Mouse (Mus musculus): ENCODE results near the gene Dmrt3.

The Dmrt3 gene

DNA sequence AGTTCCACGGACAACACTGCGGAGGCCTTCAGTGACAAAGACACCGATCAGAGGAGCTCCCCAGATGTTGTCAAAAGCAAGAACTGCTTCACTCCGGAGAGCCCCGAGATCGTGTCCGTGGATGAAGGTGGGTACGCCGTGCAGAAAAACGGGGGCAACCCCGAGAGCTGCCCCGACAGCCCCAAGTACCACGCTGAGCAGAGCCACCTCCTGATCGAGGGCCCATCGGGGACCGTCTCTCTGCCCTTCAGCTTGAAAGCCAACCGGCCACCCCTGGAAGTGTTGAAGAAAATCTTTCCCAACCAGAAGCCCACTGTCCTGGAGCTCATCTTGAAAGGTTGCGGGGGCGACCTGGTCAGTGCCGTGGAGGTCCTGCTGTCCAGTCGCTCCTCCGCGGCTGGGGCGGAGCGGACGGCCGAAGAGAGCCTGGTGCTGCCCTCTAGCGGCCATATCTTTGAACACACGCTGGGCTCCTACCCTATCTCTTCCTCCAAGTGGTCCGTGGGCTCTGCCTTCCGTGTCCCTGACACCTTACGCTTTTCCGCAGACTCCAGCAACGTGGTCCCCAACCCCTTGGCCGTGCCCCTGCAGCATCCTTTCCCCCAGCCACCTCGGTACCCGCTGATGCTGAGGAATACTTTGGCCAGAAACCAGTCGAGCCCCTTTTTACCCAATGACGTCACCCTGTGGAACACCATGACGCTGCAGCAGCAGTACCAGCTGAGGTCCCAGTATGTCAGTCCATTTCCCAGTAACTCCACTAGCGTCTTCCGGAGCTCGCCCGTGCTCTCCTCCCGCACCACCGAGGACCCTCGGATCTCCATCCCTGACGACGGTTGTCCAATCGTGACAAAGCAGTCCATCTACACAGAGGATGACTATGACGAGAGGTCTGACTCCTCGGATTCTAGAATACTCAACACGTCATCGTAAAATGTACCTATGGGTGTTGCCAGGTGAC lies 12.5 kb downstream of the Dmrt3 start:
- peak; percentile 29 for DNase-seq (ENCODE audit: low spot score)

DNA sequence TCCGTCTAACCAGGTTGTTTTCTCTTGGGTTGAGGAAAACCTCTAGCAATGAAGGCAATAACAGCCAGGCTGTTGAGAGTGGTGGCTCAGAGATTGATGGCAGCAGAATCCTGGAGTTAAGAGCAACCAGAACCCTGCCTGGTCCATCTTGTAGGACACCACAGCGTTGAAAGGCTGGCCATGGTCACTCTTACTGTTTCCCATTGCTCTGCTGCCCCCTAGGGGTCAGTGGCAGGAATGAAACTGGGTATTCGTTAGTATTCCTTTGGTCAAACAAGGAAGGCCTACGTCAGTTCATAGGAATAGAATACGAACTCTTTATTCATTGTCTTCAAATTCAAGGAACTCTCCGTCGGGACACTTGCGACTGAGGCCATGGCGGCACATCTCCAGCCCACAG lies 18.4 kb downstream of the Dmrt3 start:
- DNase-seq (ENCODE audit: low spot score): peak; percentile 20

DNA sequence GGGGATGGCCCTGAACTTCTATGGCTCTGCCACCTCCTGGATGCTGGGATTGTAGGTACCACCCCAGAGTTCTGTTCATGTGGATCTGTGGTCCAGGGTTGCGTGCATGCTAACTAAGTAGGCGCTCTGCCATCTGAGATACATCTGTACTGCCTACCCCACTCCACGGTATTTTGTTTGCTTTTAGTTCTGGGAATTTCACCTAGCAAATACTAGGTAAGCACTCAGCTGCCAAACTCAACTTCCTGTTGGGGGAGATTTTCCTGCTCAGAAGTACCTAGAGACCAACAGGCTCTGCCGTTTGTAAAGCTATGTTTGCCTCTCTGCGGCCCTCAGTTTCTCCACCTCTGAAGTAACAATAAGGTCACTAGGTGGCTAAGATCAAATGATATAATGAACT lies 25.0 kb downstream of the Dmrt3 start:
- no peak for DNase-seq (ENCODE audit: low spot score)

DNA sequence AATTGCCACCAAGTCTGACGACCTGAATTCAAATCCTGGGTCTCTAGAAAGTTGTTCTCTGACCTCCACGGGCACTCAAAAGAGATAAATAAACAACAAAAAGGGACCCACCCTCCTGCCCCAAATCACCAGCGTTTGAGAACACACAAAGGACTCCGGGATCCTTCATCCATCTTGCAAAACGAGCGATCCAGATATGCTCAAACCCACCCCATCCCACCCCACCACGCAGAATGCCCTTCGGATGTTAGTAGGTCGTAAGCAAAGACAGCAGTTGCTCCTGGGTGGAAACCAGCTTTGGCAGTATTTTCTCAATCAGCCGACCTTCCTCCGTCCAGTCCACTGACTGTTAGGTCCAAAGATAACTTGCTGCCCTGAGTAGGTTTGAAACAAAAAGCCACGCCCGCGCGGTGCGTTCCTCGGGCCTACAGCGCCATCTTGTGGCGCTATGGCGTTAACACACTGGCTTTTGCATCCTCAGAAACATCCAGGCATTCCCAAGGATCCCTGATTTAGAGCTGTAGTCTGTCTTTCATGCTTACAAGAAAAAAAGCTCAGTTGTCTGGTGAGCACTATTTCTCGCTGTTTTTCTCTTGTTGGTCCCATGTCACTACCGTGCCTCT lies 25.6 kb downstream of the Dmrt3 start:
- peak; percentile 19 for DNase-seq (ENCODE audit: low spot score)

DNA sequence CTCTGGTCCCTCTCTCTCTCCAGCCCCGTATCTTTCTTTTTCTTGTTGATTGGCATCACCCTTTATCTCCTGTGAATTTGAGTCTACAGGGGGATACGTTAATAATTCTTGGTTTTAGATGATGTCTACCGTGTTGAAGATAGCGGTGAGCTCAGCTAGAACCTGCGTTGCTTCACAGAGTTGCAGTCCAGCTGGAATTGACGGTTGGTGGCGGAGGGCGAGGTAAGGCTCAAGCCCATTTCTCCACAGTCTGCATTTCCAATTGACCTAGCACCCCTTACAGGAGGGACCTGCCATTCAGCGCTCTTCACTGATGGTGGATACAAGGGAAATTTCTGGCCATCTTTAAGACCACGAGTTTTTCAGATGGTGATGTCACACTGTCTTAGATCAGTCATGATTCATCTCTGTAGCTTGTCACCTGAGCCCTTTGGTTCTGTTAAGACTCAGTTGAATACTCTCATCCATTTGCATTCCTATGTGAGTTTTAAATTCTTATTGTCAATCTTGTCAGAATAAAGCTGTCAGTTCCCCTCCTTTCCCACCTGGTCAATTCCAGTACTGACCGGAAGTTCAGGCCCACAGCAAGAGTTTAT lies 28.8 kb downstream of the Dmrt3 start:
- DNase-seq (ENCODE audit: low spot score): no peak

DNA sequence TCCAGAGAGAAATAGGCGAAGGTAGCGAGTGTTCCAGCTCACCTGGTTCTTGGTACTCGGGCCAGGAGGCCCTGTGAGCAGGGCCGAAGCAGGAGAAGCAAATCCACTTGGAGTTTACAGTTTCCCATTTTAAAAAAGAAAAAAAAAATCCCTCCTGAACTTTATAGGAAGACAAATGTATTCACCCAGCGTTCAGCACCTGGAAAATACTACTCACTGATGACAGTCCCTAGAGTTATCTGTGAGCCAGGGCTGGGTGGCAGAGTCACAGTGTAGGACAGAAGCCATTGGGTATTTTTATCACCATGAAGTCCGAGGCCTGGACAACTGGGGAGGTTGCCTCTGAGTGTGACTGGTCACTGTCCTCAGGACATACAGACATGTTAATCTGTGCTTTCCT lies 31.7 kb downstream of the Dmrt3 start:
- no peak for DNase-seq (ENCODE audit: low spot score)

DNA sequence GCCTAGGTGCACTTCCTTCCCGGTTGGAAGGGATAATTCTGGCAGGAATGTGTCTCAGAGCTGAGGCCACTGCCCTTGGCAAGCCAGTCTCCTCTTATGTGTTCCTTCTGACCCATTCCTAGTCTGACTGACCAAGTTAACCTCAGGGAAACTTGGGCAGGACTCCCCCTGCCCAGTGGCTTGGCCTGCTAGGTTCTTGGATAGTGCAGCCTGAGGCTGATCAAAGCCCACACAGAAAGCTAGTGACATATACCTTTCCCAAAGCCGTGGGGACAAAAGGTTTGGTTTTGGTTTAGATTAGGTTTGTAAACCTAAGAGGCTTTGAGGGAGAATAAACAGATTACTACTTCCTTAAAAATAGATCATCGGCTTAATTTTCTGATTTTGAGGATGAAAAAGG lies 37.0 kb downstream of the Dmrt3 start:
- no peak for DNase-seq (ENCODE audit: low spot score)

DNA sequence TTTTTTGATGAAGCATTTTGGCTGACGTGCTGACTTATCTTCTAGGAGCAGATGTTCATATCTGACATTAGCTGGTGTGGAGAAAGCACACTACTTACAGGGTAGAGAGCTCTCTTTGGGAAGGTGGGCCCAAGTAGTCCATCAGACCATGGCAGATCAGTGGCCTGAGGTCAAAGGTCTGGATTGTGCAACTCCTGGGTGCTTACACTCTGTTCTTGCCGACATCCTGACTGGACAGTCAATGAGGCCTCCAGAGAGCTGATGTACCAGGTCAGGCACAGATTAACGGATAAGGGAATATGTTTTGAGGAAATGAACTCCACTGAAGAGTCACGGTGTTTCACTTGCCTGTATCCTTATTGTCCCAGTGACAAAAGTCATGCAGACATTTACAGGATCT lies 38.6 kb downstream of the Dmrt3 start:
- no peak for DNase-seq (ENCODE audit: low spot score)

DNA sequence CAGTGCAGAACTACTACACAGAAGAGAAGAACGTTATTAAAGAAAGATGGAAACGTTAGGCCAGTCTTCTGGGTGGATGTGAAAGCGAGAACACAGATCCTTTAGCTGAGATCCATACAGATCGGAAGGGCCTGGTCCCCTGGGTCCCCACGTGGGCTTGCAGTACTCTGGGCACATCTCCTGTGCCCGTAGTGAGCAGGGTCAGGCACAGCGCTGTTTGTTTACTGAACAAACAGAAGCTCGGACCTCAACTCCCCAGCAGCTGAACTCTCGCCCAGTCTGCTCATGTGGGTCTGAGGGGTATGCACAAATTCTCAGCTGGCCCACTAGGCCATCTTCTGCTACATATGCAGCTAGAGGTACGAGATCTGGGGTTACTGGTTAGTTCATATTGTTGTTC lies 40.4 kb downstream of the Dmrt3 start:
- no peak for DNase-seq (ENCODE audit: low spot score)

DNA sequence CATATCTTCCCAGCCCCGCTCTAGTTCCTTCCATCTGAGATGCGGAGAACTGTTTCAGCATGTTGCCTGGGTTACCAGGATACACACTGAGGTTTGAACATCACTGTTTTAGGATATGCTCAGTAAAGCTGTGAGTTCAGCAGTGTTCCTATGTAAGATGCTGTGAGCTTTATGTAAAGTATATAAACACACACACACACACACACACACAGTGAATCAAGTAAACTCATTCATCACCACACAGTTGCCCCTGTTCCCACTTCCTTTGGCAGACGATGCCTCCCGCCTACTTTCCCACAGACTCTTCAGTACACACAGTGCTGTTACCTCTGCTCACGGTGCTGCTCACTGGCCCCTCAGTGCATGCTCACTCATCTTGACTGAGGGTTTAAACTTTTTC lies 42.5 kb downstream of the Dmrt3 start:
- DNase-seq (ENCODE audit: low spot score): no peak

DNA sequence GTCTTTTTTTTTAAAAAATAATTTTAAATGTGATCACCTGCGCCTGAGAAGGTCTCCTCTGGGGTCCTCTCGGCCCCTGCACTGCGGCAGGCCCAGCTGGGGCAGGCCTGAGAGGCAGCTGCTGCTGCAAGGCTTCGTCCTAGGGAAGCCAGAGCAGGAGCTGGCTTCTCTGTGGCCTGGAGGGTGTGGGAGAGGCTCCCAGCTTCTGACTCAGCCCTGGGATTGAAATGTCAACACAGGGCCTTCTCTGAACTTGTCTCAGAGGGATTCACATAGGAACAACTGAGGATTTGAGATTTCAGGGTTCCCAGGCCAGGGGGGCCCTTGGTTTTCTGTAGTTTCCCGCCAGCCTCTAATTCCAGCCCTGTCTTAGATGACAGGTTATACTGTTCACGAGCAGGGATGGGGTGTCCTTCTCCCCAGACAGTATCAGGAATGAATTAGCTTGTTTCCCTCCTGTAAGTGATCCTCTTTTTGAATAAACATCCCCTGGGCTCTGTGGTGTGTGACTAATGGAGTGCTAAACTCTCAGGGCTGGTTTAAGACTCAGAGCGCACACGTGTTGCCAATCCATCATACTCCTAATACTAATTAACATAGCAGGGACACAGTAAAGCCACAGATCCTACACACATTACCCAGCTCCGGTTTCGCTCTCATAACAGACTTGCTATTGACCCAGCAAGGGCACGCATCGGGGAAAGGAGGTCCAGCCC lies 44.1 kb downstream of the Dmrt3 start:
- DNase-seq (ENCODE audit: low spot score): no peak

DNA sequence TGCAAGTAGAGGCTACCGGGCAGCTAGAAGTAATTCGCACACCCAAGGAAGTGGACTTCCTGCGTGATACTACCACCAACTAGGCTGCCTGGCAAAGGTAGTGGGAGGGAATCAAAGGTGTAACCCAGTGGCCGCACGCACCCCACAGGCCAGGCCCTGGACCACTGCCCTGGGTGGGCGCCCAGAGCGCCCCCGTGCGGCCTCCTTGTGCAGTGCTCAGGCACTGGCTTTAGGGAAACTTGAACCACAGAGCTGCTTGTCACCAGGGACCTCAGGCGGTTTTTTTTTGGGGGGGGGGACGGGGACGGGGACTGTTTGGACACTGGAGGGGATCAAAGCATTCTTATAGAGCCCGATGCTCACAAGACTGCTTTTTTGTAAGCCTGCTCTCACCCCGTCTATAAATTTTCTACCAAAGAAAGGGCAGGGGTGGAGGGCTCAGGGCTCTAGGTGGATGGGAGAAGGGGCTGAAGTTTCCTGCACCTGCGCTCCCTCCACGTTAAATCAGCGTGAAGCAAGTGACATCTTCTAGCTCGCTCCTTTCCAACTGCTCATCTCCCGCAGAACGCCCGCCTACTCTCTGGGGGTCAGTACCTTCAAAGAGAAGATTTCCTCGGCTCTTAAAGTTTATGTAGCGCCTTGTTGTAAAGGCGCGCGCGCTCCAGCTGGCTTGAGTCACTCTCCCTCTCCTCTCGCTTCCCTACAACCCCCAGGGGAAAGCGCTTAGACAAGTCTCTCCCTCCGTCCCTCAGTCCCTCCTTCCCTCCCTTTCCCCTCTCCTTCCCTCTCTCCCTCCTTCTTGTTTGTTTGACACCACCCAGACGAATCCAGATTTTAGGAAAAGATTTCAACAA lies 55.6 kb downstream of the Dmrt3 start:
- DNase-seq (ENCODE audit: low spot score): no peak

DNA sequence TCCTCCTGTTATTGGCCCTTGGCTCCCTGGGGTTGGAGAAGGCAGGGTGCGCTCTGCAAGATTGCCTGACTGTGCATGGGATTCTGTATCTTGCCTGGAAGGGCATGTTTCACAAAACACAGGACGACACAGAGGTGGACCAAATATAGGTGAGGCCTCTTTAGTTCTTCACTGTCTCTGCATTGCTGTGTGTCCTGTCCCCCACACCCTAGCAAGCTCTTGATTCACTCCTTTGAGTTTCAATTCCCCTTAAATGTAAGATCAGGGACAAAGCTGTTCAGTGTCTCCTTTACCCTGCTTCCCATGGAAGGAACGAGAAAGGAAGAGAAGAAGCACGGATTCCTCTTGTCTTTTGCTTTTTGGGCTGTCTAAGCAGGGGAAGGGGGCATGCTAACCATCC lies 57.7 kb downstream of the Dmrt3 start:
- DNase-seq (ENCODE audit: low spot score): no peak

DNA sequence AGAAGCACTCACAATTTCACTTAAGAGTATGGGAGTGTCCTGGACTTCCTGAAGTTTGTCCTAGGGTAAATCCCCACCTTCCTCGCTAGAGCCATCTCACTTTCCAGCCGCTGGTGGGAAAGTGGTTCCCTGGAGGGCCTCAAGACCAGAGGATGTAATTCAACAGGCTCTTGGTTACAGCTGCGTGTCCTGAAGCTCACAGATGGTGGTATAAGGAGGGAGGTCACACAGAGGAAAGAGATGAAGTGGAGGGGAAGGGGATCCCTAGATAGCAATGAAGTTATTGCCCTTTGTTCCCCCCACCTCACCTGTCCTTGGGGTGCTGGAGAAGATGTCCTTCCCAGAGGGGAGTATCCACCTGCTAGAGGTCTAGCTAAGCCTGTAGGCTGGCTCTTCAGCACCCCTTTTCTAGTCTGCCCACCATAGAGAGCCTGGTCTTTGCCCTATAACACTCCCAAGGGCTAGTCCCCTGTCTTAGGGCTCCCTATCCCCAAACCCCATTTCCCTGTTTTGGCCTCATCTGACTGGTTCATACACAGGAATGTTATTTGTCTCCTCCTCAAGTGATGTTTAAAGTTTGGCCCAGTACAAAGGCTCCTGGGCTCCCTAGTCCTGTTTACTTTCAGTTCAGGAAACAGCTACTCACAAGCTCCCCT lies 59.6 kb downstream of the Dmrt3 start:
- DNase-seq (ENCODE audit: low spot score): no peak

DNA sequence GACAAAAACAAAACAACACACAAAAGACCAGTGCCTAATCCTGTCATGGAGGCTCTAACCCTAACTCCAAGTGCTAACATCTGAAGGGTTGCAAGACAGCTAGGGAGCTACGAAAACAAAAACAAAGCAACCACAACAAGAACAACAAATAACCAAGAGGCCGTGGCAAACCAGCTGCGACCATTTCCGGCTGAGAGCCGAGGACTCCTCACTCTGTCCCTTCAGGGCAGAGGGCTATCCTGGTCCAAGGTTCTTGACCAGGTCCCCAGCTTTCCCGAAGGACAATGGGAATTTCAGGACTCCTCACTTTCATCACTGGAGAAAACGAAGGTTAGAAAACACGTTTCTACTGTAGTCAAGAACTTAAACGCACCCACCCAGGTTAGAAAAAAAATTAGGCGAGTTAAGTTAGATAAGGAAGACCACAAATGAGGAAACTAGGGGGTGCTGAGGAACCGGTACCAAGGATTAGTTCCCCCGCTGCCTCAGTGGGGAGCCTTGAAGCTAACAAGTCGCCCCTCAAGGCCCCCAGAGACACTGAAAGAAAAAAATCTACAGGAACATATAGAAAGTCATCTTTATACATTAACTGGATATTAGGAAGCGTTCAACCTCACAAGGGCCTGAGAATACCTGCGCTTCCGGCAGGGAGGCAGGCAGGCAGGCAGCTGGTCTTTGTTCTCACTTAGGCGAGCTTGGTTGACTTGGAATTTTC lies 60.6 kb downstream of the Dmrt3 start:
- DNase-seq (ENCODE audit: low spot score): no peak

DNA sequence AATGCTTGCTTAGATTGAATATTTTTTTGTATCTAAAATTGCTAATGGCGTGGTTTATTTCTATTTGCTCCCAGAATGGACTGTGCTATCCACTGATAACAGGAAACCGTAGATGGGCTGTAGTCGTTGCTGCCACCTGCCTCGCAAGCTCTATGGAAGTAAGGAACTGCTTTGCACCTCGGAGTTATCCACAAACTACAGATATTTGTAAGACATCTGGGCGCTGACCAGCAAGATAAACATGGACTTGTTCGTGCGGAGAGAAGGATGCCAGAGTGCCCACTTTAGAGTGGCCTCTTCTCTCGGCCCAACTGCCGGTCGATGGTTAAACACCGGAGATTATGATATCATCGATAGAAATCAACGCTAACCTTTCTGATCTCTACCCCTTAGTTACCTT lies 61.6 kb downstream of the Dmrt3 start:
- no peak for DNase-seq (ENCODE audit: low spot score)

DNA sequence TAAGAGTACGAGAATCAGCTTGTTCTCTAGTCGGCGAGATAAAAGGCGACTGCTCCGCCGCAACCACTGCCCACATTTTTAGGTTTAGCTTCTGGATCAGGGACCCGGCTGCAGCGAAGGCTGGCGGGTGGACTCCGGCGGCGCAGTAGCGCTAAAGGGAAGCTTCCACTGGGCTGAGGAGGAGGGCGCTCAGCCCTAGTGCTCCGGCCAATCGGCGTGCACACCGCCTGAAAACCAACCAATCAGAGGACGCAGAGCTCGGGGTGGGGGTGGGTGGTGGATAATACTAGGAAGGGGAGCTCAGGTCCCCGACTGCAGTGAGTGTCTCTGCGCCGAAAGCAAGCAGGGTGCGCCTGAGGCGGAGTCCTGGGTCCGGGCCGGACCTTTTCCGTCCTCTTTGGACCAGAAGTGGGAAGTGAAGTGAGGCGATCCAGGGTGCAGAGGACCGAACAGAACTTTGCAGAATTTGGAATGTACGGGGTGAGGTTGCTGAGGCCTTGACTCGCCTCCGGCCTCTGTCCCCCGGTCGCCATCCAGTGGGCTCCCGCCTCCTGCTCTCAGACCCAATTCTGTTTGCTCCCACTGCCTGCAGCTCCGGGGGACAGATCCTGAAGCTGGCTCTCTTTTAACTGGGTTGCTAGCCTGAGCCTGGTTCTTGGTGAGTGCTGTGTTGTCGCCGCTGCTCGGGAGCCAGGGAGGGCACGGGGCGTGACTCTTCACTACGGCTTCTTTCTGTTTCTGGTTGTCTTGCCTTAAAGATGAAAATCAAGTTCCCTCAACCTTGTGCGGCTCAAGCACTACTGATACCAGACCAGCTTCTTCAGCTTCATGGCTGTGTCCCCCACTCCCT lies 62.2 kb downstream of the Dmrt3 start, which contains the start of gene Dmrt2:
Dmrt2 (plus strand) TSS at position 311 of the 850 bp plus-strand sequence.
- DNase-seq (ENCODE audit: low spot score): no peak
